Mouse (Mus musculus): ENCODE results near the gene Fhit. TPM values are rescaled to one million over a fixed set of nuclear protein-coding genes. Genes with fewer than 3 reads are reported as not detected.
"Not testable (repeated sequence)": the region's sequence is repeated elsewhere in the genome, so short reads cannot be mapped to it uniquely, and the experiment has no call there.

The Fhit gene
- polyA plus RNA-seq, 1 experiment from 2014 or later = 7.9 TPM

GRCm38 (mm10) chr14:11085596-11085995 lies 76.2 kb downstream of the Fhit start:
- Histone ChIP-seq H3K4me3 (no peak overlapping the region), H3K9ac (no peak overlapping the region), H3K27me3 (no peaks in the 10 kb centered on the region), H3K4me2 (no peak overlapping the region), H3K9me3 (no peaks in the 10 kb centered on the region), H3K36me3 (no peaks in the 10 kb centered on the region), H3K4me1 (replicated peaks) (peaks cover 7% of the 10 kb centered on the region), H3K27ac (replicated peaks) (no peak overlapping the region)
- no peak for ATAC-seq (ENCODE audit: low read depth)
- WGBS = 92% methylated on average over 3 of the region's 3 CpGs

- H3K9ac ChIP-seq = no peak overlapping the region
- no peak overlapping the region for H3K27ac ChIP-seq (replicated peaks)
- peaks cover 7% of the 10 kb centered on the region for H3K4me1 ChIP-seq (replicated peaks)
- H3K27me3 ChIP-seq = no peaks in the 10 kb centered on the region
- no peaks in the 10 kb centered on the region for H3K9me3 ChIP-seq
- 16% methylated on average over 3 of the region's 3 CpGs for WGBS
- H3K36me3 ChIP-seq = no peaks in the 10 kb centered on the region
- H3K4me2 ChIP-seq = no peak overlapping the region
- no peak for ATAC-seq (ENCODE audit: low read depth)
- H3K4me3 ChIP-seq = no peak overlapping the region
Observed at GRCm38 (mm10) chr14:11083946-11084345, 77.9 kb downstream of the Fhit start.

GRCm38 (mm10) chr14:11083462-11083861 lies 78.4 kb downstream of the Fhit start:
- Histone ChIP-seq H3K4me1 (replicated peaks) (peaks cover 7% of the 10 kb centered on the region), H3K36me3 (no peaks in the 10 kb centered on the region), H3K4me3 (no peak overlapping the region), H3K9ac (no peak overlapping the region), H3K27me3 (no peaks in the 10 kb centered on the region), H3K9me3 (no peaks in the 10 kb centered on the region), H3K27ac (replicated peaks) (no peak overlapping the region), H3K4me2 (no peak overlapping the region)
- ATAC-seq (ENCODE audit: low read depth) = no peak
- 33% methylated on average over 5 of the region's 5 CpGs for WGBS

- 61% methylated on average over 2 of the region's 2 CpGs for WGBS
- no peak for ATAC-seq (ENCODE audit: low read depth)
- no peaks in the 10 kb centered on the region for H3K36me3 ChIP-seq
- no peak overlapping the region for H3K27ac ChIP-seq (replicated peaks)
- H3K9ac ChIP-seq = no peak overlapping the region
- no peak overlapping the region for H3K4me2 ChIP-seq
- no peaks in the 10 kb centered on the region for H3K9me3 ChIP-seq
- no peaks in the 10 kb centered on the region for H3K27me3 ChIP-seq
- H3K4me3 ChIP-seq = no peak overlapping the region
- H3K4me1 ChIP-seq (replicated peaks) = no peaks in the 10 kb centered on the region
Observed at GRCm38 (mm10) chr14:11063594-11063993, 98.2 kb downstream of the Fhit start.

- H3K9ac ChIP-seq = no peak overlapping the region
- no peaks in the 10 kb centered on the region for H3K27me3 ChIP-seq
- no peak overlapping the region for H3K4me3 ChIP-seq
- H3K4me2 ChIP-seq = no peak overlapping the region
- no peaks in the 10 kb centered on the region for H3K36me3 ChIP-seq
- no peaks in the 10 kb centered on the region for H3K4me1 ChIP-seq (replicated peaks)
- H3K9me3 ChIP-seq = no peaks in the 10 kb centered on the region
- ATAC-seq (ENCODE audit: low read depth) = no peak
- H3K27ac ChIP-seq (replicated peaks) = no peak overlapping the region
Observed at GRCm38 (mm10) chr14:11060221-11060620, 101.6 kb downstream of the Fhit start.

- H3K9ac ChIP-seq; H3K9me3 ChIP-seq; H3K36me3 ChIP-seq; H3K4me2 ChIP-seq; H3K4me1 ChIP-seq (replicated peaks); H3K4me3 ChIP-seq; H3K27me3 ChIP-seq; H3K27ac ChIP-seq (replicated peaks); ATAC-seq (ENCODE audit: low read depth): not testable (repeated sequence)
- WGBS = 66% methylated on average over 8 of the region's 8 CpGs
Observed at GRCm38 (mm10) chr14:11039503-11040300, 122.1 kb downstream of the Fhit start.

GRCm38 (mm10) chr14:11021391-11021790 lies 140.4 kb downstream of the Fhit start:
- Histone ChIP-seq H3K9me3 (no peaks in the 10 kb centered on the region), H3K27me3 (no peaks in the 10 kb centered on the region), H3K4me3 (no peak overlapping the region), H3K27ac (replicated peaks) (no peak overlapping the region), H3K4me2 (no peak overlapping the region), H3K36me3 (no peaks in the 10 kb centered on the region), H3K9ac (no peak overlapping the region), H3K4me1 (replicated peaks) (no peaks in the 10 kb centered on the region)
- 25% methylated on average over 3 of the region's 3 CpGs for WGBS
- ATAC-seq (ENCODE audit: low read depth) = no peak

GRCm38 (mm10) chr14:10978651-10979050 lies 183.2 kb downstream of the Fhit start:
- Histone ChIP-seq H3K4me3 (no peak overlapping the region), H3K27ac (replicated peaks) (no peak overlapping the region)
- ATAC-seq (ENCODE audit: low read depth) = no peak

GRCm38 (mm10) chr14:10941647-10942046 lies 220.2 kb downstream of the Fhit start:
- 93% methylated on average over 1 of the region's 1 CpGs for WGBS
- no peak for ATAC-seq (ENCODE audit: low read depth)
- Histone ChIP-seq H3K4me1 (replicated peaks) (no peaks in the 10 kb centered on the region), H3K4me2 (no peak overlapping the region), H3K36me3 (no peaks in the 10 kb centered on the region), H3K9ac (no peak overlapping the region), H3K27ac (replicated peaks) (no peak overlapping the region), H3K4me3 (no peak overlapping the region), H3K27me3 (no peaks in the 10 kb centered on the region), H3K9me3 (no peaks in the 10 kb centered on the region)

More at GRCm38 (mm10) chr14:10978651-10979050, 183.2 kb downstream of the Fhit start:
- H3K9me3 ChIP-seq = no peaks in the 10 kb centered on the region
- H3K36me3 ChIP-seq = no peaks in the 10 kb centered on the region
- no peak overlapping the region for H3K9ac ChIP-seq
- no peaks in the 10 kb centered on the region for H3K4me1 ChIP-seq (replicated peaks)
- no peaks in the 10 kb centered on the region for H3K27me3 ChIP-seq
- H3K4me2 ChIP-seq = no peak overlapping the region
- 92% methylated on average over 3 of the region's 3 CpGs for WGBS

- H3K27ac ChIP-seq (replicated peaks) = no peak overlapping the region
- ATAC-seq (ENCODE audit: low read depth) = no peak
- H3K27me3 ChIP-seq = no peaks in the 10 kb centered on the region
- WGBS = 23% methylated on average over 3 of the region's 3 CpGs
- no peak overlapping the region for H3K4me2 ChIP-seq
- no peaks in the 10 kb centered on the region for H3K4me1 ChIP-seq (replicated peaks)
- H3K4me3 ChIP-seq = no peak overlapping the region
- H3K9me3 ChIP-seq = no peaks in the 10 kb centered on the region
- no peak overlapping the region for H3K9ac ChIP-seq
- no peaks in the 10 kb centered on the region for H3K36me3 ChIP-seq
Observed at GRCm38 (mm10) chr14:10933667-10934066, 228.2 kb downstream of the Fhit start.

- Histone ChIP-seq H3K27ac (replicated peaks) (peak overlapping the region; percentile 57), H3K36me3 (no peaks in the 10 kb centered on the region), H3K9me3 (no peaks in the 10 kb centered on the region), H3K27me3 (no peaks in the 10 kb centered on the region), H3K4me3 (no peak overlapping the region), H3K4me1 (replicated peaks) (no peaks in the 10 kb centered on the region; the same call in 1 of the 2 replicates), H3K9ac (no peak overlapping the region), H3K4me2 (peak overlapping the region; percentile 6; the same call in 1 of the 2 replicates)
- peak; percentile 91 for ATAC-seq (ENCODE audit: low read depth)
- 50% methylated on average over 7 of the region's 7 CpGs for WGBS
Observed at GRCm38 (mm10) chr14:10917893-10918803, 243.7 kb downstream of the Fhit start.

- Histone ChIP-seq H3K4me1 (replicated peaks) (no peaks in the 10 kb centered on the region), H3K27me3 (no peaks in the 10 kb centered on the region), H3K27ac (replicated peaks) (no peak overlapping the region), H3K9me3 (no peaks in the 10 kb centered on the region), H3K36me3 (no peaks in the 10 kb centered on the region), H3K9ac (no peak overlapping the region), H3K4me2 (no peak overlapping the region), H3K4me3 (no peak overlapping the region)
- no peak for ATAC-seq (ENCODE audit: low read depth)
- WGBS = 73% methylated on average over 2 of the region's 2 CpGs
Observed at GRCm38 (mm10) chr14:10908011-10908410, 253.8 kb downstream of the Fhit start.

Data from neural tube, embryonic 13.5 days (tissue).